Mouse (Mus musculus): ENCODE measurements around the gene Gimd1. TPM values are rescaled to one million over a fixed set of nuclear protein-coding genes. Genes with fewer than 3 reads are reported as not detected.

Gimd1 gene
- polyA plus RNA-seq, 1 experiment from 2014 or later: not detected

DNA sequence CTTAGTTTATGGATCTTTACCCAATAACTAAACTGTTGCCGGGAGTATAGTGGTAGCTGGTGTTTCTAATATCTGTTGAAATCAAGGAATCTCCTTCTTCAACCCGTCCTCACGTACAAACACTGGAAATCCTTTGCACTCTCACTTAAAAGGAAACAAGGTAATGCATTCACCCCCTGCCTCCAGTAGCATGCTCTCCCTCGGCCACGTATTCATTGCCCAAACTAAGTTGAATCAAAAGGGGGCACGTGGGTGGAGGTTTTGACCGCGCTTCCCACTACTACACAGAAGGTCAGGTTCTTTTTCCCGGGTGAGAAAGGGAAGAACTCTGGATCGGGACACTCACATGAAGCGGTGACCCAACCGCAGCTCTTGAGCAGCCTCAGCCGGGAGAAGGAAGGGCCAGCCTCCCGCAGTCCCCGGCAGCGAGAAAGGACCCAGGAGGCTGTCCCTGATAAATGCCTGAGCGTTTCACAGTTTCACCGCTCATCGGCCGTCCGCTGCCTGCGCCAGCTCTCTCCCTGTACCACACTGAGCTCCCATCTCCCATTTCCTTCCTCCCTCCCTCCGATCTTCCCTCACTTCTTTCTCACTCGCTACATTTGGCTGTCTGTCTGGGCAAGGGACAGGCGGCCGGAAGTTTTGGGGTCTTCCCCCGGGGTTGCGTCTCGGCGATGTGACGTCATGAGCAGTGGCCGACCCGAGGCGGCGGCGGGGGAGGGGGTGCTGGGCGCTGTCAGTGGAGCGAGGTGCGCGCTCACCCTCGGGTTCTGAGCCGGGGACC is 54.0 kb downstream of the Gimd1 start, which contains the start of gene Tbck:
Gene Tbck (plus strand): TSS at position 698 of the 784 bp plus-strand sequence.
- H3K4me3 ChIP-seq (replicated peaks; ENCODE audit: low read length): peak within 1 kb of the TSS; percentile 83
- H3K27ac ChIP-seq (ENCODE audit: low read length): peak within 1 kb of the TSS; percentile 84
- peak within 1 kb of the TSS; percentile 76 for H3K9ac ChIP-seq (replicated peaks; ENCODE audit: low read depth, low read length)
- ATAC-seq: peak; percentile 98
- peak within 1 kb of the TSS; percentile 67 for H3K4me2 ChIP-seq (ENCODE audit: low read length)
- peaks cover 14% of the 10 kb centered on the region for H3K4me1 ChIP-seq (replicated peaks; ENCODE audit: control insufficient read depth, insufficient read depth, low read length)
- peaks cover 4% of the 10 kb centered on the region; the same call in 1 of the 2 replicates for H3K36me3 ChIP-seq (ENCODE audit: control insufficient read depth, insufficient read depth)
- no peaks in the 10 kb centered on the region for H3K27me3 ChIP-seq (replicated peaks; ENCODE audit: control insufficient read depth, insufficient read depth, low read length)
- WGBS: under 1% methylated on average over 42 of the region's 42 CpGs
- no peaks in the 10 kb centered on the region for H3K9me3 ChIP-seq (ENCODE audit: control insufficient read depth, low read length)

DNA sequence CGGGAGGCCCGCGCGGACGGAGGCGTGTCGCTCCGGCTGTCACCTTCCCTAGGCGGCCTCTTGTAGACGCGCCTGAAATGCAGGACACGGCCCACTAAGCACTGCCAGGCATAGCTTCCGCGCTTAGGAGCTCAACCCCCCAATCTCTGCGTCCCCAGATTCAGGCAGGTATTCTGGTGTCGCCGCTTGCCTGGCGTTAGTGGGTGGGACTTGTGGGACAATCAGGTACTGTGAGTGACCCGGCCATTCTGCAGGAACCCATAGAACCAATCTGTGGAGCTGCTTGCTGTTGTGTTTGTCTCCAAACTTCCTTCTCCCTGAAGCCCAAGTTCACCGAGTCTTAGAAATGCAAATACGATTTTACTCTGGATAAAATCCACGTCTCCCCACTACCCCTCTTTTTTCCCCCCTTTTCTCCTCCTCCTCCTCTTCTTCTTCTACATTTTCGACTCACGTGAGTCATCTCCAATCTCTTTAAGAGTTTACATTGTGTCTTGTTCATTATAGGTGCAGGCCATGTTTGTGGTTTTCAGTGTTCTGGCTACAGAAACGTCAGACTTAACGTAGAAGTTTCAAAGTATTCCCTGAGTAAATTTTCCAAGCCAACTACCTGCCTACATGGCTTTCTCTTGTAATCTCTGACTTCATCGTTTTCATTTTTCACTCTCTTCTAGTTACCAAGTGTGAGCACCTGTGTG is 54.8 kb downstream of the Gimd1 start, which contains the start of gene Aimp1:
Gene Aimp1 (minus strand): TSS at position 140 of the 698 bp plus-strand sequence.
- Histone ChIP-seq H3K27me3 (replicated peaks; ENCODE audit: control insufficient read depth, insufficient read depth, low read length) (no peaks in the 10 kb centered on the region), H3K27ac (ENCODE audit: low read length) (peak within 1 kb of the TSS; percentile 84), H3K4me2 (ENCODE audit: low read length) (peak within 1 kb of the TSS; percentile 67), H3K36me3 (ENCODE audit: control insufficient read depth, insufficient read depth) (peaks cover 4% of the 10 kb centered on the region; the same call in 1 of the 2 replicates), H3K9me3 (ENCODE audit: control insufficient read depth, low read length) (no peaks in the 10 kb centered on the region), H3K4me3 (replicated peaks; ENCODE audit: low read length) (peak within 1 kb of the TSS; percentile 83), H3K9ac (replicated peaks; ENCODE audit: low read depth, low read length) (peak within 1 kb of the TSS; percentile 76), H3K4me1 (replicated peaks; ENCODE audit: control insufficient read depth, insufficient read depth, low read length) (peaks cover 14% of the 10 kb centered on the region)
- 2% methylated on average over 26 of the region's 27 CpGs for WGBS
- no peak for ATAC-seq

Other genes with a start within 250 kb of the Gimd1 start
- 33.8 and 35.9 TPM in 2 replicates for gene Tbck, start 54.3 kb downstream of the Gimd1 start, polyA plus RNA-seq (2015; fragmentation: Nextera tagmentation; extraction: Ambion mirVana)
- 58.8 and 63.7 TPM in 2 replicates for gene Aimp1, start 54.5 kb downstream of the Gimd1 start, polyA plus RNA-seq (2015; fragmentation: Nextera tagmentation; extraction: Ambion mirVana)

Measured in forebrain, embryonic 16.5 days (tissue).